Comparison of ENCODE assay signal across 25 mouse cellular contexts in the genomic region with DNA sequence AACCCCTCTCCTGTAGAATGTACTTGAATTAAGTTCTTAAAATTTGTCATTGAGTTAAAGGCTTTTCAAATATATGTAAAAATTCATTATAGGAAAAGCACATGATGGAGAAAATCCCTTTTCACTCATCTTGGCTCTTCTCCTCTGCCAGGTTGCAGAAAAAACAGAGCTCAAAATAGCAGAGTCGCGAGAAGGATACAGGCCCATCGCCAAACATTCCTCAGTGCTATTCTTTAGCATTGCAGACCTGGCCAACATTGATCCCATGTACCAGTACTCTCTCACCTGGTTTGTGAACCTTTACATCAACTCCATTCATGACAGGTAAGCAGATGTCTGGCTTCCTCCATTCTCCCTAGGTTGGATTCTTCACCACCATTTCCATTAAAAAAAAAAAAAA. TPM values are rescaled to one million over a fixed set of nuclear protein-coding genes. Genes with fewer than 3 reads are reported as not detected.
DNase-seq lines count a peak whose midpoint lies in the region; TF ChIP-seq lines count a peak whose summit lies in the region.
"Had no signal": no experiment of that assay in that cellular context is flagged by ENCODE, and none has a peak within 500 bp of the region (broad histone marks: within the 10 kb centered on the region; RNA-seq: fewer than 3 reads in every experiment).

No protein-coding gene starts in this region.

- 85% methylated on average over 3 of the region's 3 CpGs for WGBS in heart, embryonic 10.5 days

- no peak overlapping the region for H3K4me3 ChIP-seq in gastrocnemius, adult 2 months
- H3K4me3 ChIP-seq in heart, embryonic 10.5 days: no peak overlapping the region
- H3K4me3 ChIP-seq: embryonic facial prominence, embryonic 12.5 days; forebrain, embryonic 15.5 days; heart, embryonic 15.5 days; hindbrain, embryonic 10.5 days; hindbrain, embryonic 15.5 days; liver, embryonic 13.5 days; midbrain, embryonic 13.5 days; neural tube, embryonic 13.5 days had no signal

- no peaks in the 10 kb centered on the region for H3K27me3 ChIP-seq in heart, embryonic 10.5 days (ENCODE audit: insufficient read depth, poor library complexity, severe bottlenecking)
- H3K27me3 ChIP-seq: embryonic facial prominence, embryonic 12.5 days; forebrain, embryonic 15.5 days; heart, embryonic 15.5 days; hindbrain, embryonic 15.5 days; liver, embryonic 13.5 days; megakaryocyte, embryonic 14.5 days; midbrain, embryonic 13.5 days; neural tube, embryonic 13.5 days had no signal

- intact Hi-C loops in gastrocnemius, adult 2 months (cut with DNase I): no loop called here

- peak overlapping the region; percentile 38; the same call in 1 of the 2 replicates for H3K27ac ChIP-seq in gastrocnemius, adult 2 months
- H3K27ac ChIP-seq in heart, embryonic 10.5 days: no peak overlapping the region
- H3K27ac ChIP-seq: embryonic facial prominence, embryonic 12.5 days; forebrain, embryonic 15.5 days; heart, embryonic 15.5 days; hindbrain, embryonic 10.5 days; hindbrain, embryonic 15.5 days; liver, embryonic 13.5 days; midbrain, embryonic 13.5 days; neural tube, embryonic 13.5 days had no signal

- no peaks in the 10 kb centered on the region for H3K4me1 ChIP-seq in heart, embryonic 10.5 days
- H3K4me1 ChIP-seq: embryonic facial prominence, embryonic 12.5 days; forebrain, embryonic 15.5 days; heart, embryonic 15.5 days; hindbrain, embryonic 10.5 days; hindbrain, embryonic 15.5 days; midbrain, embryonic 13.5 days; neural tube, embryonic 13.5 days had no signal

- DNase-seq in cerebellum, postnatal 14 days: peak; percentile 43 to 64
- no peak for DNase-seq in cerebellum, adult 11-12 months
- no peak for DNase-seq in gastrocnemius, adult 2 months
- no peak for DNase-seq in gastrocnemius, postnatal 10 days
- DNase-seq in heart, adult 9 months (ENCODE audit: low spot score in 2 of 2): peak; percentile 12 to 30
- DNase-seq in heart, embryonic 10.5 days (ENCODE audit: low spot score): no peak
- peak; percentile 37 for DNase-seq in brain, adult 2 months (ENCODE audit: low read depth, low spot score)
- DNase-seq in adrenal gland, adult 8-10 months: no peak
- DNase-seq: cerebellum, adult 11 months; embryo, embryonic 11 days; layer of hippocampus, adult 9-11 months; left cerebral cortex, postnatal 4 days; liver, embryonic 13.5 days; right cerebral cortex, postnatal 14 days had no signal

- H3K36me3 ChIP-seq in heart, embryonic 10.5 days: no peaks in the 10 kb centered on the region
- H3K36me3 ChIP-seq: embryonic facial prominence, embryonic 12.5 days; forebrain, embryonic 15.5 days; G1E; heart, embryonic 15.5 days; hindbrain, embryonic 10.5 days; hindbrain, embryonic 15.5 days; liver, embryonic 13.5 days; midbrain, embryonic 13.5 days; neural tube, embryonic 13.5 days had no signal

- no peaks in the 10 kb centered on the region for H3K9me3 ChIP-seq in heart, embryonic 10.5 days
- H3K9me3 ChIP-seq: embryonic facial prominence, embryonic 12.5 days; forebrain, embryonic 15.5 days; G1E; heart, embryonic 15.5 days; hindbrain, embryonic 10.5 days; hindbrain, embryonic 15.5 days; liver, embryonic 13.5 days; midbrain, embryonic 13.5 days; neural tube, embryonic 13.5 days had no signal

- no peak for TF ChIP-seq CTCF in gastrocnemius, adult 2 months (IDR thresholded peaks at IDR 0.05)

RNA-seq across cellular contexts. Expression of a gene that starts 35.3 kb away (rescaled TPM):
- total RNA-seq in gastrocnemius, adult 2 months (2021): 100 to 1,000 TPM; 118 to 142 TPM
- 10 to 100 TPM; 18.2 to 23.9 TPM for total RNA-seq in gastrocnemius, postnatal 10 days (2021)
- 0.23 TPM in 1 of 2 replicates, not detected in the other for polyA plus RNA-seq in heart, embryonic 10.5 days (2016; fragmentation: Nextera tagmentation; extraction: Ambion mirVana)
- total RNA-seq in adrenal gland, adult 8-10 months (2022): not detected
- total RNA-seq: left cerebral cortex, adult 18-20 months; left cerebral cortex, postnatal 4 days had no signal
- polyA plus RNA-seq: G1E; hindbrain, embryonic 10.5 days; liver, embryonic 13.5 days; midbrain, embryonic 13.5 days; stomach, embryonic 16.5 days had no signal

Comparison
In these comparisons a context has a peak if more than half of its experiments do, and no peak if none do; other contexts are left out.
1. DNase-seq: peak in cerebellum, postnatal 14 days (2 of 2), heart, adult 9 months (2 of 2) and brain, adult 2 months (single experiment); none in cerebellum, adult 11-12 months (single experiment), gastrocnemius, adult 2 months (single experiment), gastrocnemius, postnatal 10 days (single experiment), heart, embryonic 10.5 days (single experiment) and adrenal gland, adult 8-10 months (single experiment).
2. RNA of a gene that starts 35.3 kb away (total RNA-seq): 118 to 142 TPM in gastrocnemius, adult 2 months and 18.2 to 23.9 TPM in gastrocnemius, postnatal 10 days; not detected in adrenal gland, adult 8-10 months; every median in the first group is over 10 times any median in the second.